Mouse (Mus musculus): ENCODE results near the gene Dagla.

- TF ChIP-seq CTCF (IDR thresholded peaks at IDR 0.05; ENCODE audit: low read depth, low read length): no peak
- TF ChIP-seq POLR2AphosphoS5 (IDR thresholded peaks at IDR 0.05; ENCODE audit: insufficient replicate concordance, low read depth, low read length): no peak
- TF ChIP-seq GATA1 (IDR thresholded peaks at IDR 0.05; ENCODE audit: borderline replicate concordance, low read length): no peak
- no peak for TF ChIP-seq GATA2 (IDR thresholded peaks at IDR 0.05; ENCODE audit: borderline replicate concordance, low read depth, low read length)
Measured at GRCm38 (mm10) chr19:10307351-10307750, 2.7 kb upstream of the Dagla start.

Data from G1E (cell line).